Mouse (Mus musculus) common myeloid progenitor, adult 5-6 weeks (primary cell): ENCODE measurements around the gene Rftn1. TPM values are rescaled to one million over a fixed set of nuclear protein-coding genes. Genes with fewer than 3 reads are reported as not detected.
A peak's percentile ranks its signal among the peaks of the same experiment; 100 is the strongest.

Experiments
- ATAC-seq: replicated peaks from 2 replicates; pipeline ENCODE4 v1.8.0; 2016; ENCODE audit warnings: low read depth, mild to moderate bottlenecking, moderate TSS enrichment, inconsistent platforms; ENCODE audit not compliant: poor library complexity, severe bottlenecking
- total RNA-seq: library from RNA; stranded (forward); fragments of 200-1000, 187-1606 nt; gene quantifications from 2 replicates; pipeline ENCODE4 v1.2.3, GENCODE M21; 2017

The Rftn1 gene
- total RNA-seq, 1 experiment from 2014 or later = 43.0 TPM

GRCm38 (mm10) chr17:50070822-50071601 lies 119.5 kb downstream of the Rftn1 start:
- ATAC-seq = peak; percentile 40

GRCm38 (mm10) chr17:50069897-50070636 lies 120.4 kb downstream of the Rftn1 start:
- peak; percentile 53 for ATAC-seq

- no peak for ATAC-seq
These were observed 121.3 kb downstream of the Rftn1 start for GRCm38 (mm10) chr17:50069205-50069604.

GRCm38 (mm10) chr17:50068681-50069138 lies 121.8 kb downstream of the Rftn1 start:
- ATAC-seq = no peak

- no peak for ATAC-seq
These were observed 122.4 kb downstream of the Rftn1 start for GRCm38 (mm10) chr17:50067774-50068680.

- ATAC-seq = no peak
These were observed 123.4 kb downstream of the Rftn1 start for GRCm38 (mm10) chr17:50066822-50067713.

- no peak for ATAC-seq
These were observed 126.4 kb downstream of the Rftn1 start for GRCm38 (mm10) chr17:50063832-50064627.

- no peak for ATAC-seq
These were observed 127.8 kb downstream of the Rftn1 start for GRCm38 (mm10) chr17:50062649-50063048.

GRCm38 (mm10) chr17:50061446-50061845 lies 129.0 kb downstream of the Rftn1 start:
- no peak for ATAC-seq

- no peak for ATAC-seq
These were observed 130.3 kb downstream of the Rftn1 start for GRCm38 (mm10) chr17:50060220-50060619.

- no peak for ATAC-seq
These were observed 131.1 kb downstream of the Rftn1 start for GRCm38 (mm10) chr17:50059417-50059816.

- no peak for ATAC-seq
These were observed 135.2 kb downstream of the Rftn1 start for GRCm38 (mm10) chr17:50055154-50055756.

- peak; percentile 46; the same call in 1 of the 2 replicates for ATAC-seq
These were observed 135.9 kb downstream of the Rftn1 start for GRCm38 (mm10) chr17:50054586-50054985.

GRCm38 (mm10) chr17:50053961-50054360 lies 136.5 kb downstream of the Rftn1 start:
- no peak for ATAC-seq

- no peak for ATAC-seq
These were observed 137.6 kb downstream of the Rftn1 start for GRCm38 (mm10) chr17:50052741-50053468.

GRCm38 (mm10) chr17:50050456-50050855 lies 140.0 kb downstream of the Rftn1 start:
- peak; percentile 70 for ATAC-seq

- no peak for ATAC-seq
These were observed 142.3 kb downstream of the Rftn1 start for GRCm38 (mm10) chr17:50048209-50048608.
